Mouse (Mus musculus) kidney, postnatal 4 days (tissue): ENCODE measurements at regions not wholly inside any gene's neighbourhood (a gene's known extent, or its start where the extent isn't known, plus 50 kb on each side); places are given as distances from the start of the nearest gene placed in this dataset.

Experiments
- DNase-seq, 2 experiments: peaks; one replicate each; pipeline ENCODE4 v3.0.0; 2021; ENCODE audit warnings: mixed read lengths in 2 of 2

- no peak for DNase-seq
Observed at GRCm38 (mm10) chr3:128787686-128788085, 412.0 kb upstream of the Pitx2 start.

GRCm38 (mm10) chr3:128795931-128796330, 403.7 kb upstream of the Pitx2 start:
- no peak for DNase-seq

DNA sequence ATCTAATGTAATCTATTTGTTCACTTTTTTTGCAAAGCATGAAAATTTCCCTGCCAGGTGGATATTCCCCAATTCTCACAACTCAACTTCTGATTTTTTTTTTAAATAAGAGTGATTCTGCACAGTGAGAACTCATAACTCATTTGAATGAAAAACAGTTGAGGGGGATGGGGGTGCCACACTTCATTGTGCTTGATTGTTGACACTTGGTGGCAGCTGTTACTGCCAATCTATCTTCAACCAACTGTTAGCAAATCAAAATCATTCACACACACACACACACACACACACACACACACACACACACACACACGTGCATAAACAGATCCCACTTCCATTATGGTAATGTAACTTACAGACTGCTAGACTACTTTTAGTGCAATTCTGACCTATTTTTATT, 401.8 kb upstream of the Pitx2 start:
- no peak for DNase-seq

DNA sequence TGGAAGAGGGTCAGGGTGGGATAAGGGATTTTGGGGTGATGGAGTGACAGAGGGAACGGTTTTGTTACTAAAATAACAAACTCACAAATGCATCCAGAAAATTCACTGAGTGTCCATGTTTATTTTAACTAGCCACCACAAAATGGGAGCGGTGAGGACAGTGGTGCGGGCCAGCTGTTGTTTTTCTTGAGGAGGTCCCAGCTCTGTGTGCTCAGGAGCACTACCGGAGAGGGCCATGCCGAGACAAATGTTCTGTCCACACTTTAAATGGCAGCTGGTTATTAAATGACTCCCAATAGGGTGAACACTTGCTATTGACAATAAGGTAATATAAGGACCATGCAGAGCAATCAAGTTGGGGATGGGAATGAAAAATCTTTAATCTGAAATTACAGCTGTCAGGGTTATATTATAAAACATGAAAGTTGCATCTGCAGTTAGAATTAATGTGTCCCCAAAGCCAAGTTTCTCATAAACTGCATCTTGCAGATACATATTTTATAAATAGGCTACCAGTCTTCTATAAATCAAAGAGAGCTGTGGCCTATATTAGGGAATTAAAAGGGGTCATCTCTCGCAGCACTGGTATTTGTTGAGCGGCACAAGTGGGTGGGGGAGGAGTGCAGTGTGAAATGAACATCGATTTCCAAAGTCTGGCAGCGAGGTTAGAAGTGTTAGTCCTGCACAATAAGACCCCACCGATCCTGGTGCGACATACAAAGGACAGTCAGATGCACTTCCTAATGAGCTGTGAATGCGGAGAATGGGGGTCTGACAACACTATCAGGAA, 370.1 kb upstream of the Pitx2 start:
- DNase-seq: peak; percentile 1 to 2

DNA sequence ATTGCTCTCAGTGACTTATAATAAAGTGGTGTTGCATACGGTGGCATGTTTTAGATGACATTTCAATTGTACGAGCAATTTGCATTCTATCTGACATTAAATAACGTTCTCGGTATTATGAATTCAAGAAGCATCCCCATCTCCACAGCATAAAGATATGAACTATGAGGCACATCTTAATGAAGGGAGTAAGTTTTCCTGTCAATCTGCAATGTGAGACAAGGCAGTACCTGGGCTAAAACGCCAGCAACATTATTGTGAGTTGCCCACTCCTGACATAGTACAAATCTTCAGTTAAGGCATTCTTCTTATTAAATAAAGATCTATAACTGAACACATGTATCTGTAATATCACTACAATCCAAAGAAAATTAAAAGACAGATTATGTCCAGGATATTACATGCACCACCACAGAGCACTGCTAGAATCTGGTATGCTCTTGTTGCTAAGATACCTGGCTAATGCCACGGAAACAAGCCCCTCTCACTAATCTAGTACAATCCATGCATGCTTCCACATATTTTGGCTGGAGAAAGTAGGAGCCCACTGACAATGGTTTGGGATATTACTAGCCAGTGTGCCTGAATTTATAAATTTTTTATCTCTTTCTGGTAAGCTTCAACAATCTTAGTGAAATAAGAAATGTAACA, 349.2 kb upstream of the Pitx2 start:
- DNase-seq: no peak

DNA sequence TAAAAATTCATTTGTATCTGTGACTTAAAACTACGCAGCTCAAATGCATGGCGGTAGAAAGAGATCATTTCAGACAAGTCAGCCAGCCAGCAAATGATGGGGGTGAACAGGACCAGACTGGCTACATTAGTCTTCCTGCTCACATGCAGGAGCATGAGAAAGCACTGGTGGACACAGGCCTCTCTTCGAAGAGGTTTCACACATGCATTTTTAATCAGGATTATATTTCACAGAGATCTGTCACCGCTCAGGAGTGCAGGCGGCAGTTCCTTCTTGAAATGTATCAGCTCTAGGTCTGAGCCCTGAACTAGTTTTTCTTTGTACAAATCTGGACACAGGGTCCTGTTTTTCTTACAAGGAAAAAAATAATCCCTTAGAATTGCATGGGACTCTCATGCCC, 343.2 kb upstream of the Pitx2 start:
- DNase-seq: no peak

GRCm38 (mm10) chr3:128881685-128882444, 317.8 kb upstream of the Pitx2 start:
- peak in 1 of 2 experiments; percentile 3 for DNase-seq

- no peak for DNase-seq
Observed at GRCm38 (mm10) chr3:128883636-128884195, 316.0 kb upstream of the Pitx2 start.

- DNase-seq: no peak
Observed at GRCm38 (mm10) chr3:128886678-128887077, 313.0 kb upstream of the Pitx2 start.

DNA sequence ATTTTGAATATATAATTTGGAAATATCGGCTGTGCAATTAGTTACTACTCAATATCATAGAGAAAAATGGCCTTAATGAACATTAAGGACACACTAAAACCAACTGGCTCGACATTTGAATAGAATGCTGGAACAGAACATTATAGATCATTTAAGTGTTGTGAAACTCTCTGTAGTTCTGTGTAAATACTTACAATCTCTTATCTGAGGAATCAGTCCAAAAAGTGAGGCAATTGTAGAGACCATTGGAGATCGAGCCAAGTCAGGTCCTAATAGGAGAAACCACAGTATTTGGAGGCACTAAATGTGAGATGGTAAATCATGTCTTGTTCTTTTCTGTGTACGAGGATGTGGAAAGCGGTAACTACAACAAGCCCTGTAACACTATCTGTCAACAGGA, 308.6 kb upstream of the Pitx2 start:
- DNase-seq: no peak

DNA sequence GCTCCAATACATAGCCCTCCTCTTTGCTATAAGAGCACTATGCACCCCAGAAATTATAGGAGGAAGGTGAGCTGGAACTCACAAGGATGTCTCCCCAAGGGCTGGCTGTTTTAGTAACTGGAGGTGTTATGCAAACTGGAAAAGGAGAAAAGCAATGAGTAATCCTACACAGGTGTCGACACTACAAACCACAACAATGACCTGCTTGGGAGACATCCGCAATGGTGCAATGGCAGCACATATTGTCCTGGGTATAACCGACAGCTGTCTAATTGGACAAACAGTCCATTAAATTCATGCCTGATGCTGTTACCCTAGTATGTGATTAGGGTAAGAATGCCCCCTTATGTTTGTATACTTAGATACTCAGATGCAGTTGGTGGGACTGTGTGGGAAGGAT, 303.1 kb upstream of the Pitx2 start:
- DNase-seq: no peak

DNA sequence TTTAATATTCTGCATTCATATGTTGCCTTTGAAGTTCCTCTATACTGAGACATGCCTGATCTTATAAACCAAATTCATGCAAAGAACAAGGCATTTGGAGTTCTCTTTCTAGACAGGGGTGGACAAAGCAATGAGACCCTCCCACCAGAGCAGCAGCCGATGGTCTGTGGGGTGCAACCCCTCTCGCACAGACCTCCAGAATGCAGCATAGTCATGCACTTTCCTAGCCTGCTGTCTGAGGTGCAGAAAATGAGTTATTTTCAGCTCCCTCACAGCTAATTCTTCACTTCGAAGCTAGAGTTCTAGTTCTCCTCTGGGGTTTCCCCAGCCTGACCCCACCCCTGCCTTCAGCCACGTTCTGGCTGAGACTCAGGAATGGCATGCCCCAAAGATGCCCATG, 288.6 kb upstream of the Pitx2 start:
- DNase-seq: peak in 1 of 2 experiments; percentile 9

GRCm38 (mm10) chr3:128921428-128921827, 278.2 kb upstream of the Pitx2 start:
- DNase-seq: no peak

- no peak for DNase-seq
Observed at GRCm38 (mm10) chr3:128922150-128922549, 277.5 kb upstream of the Pitx2 start.

- no peak for DNase-seq
Observed at GRCm38 (mm10) chr3:128938536-128938935, 261.1 kb upstream of the Pitx2 start.

- DNase-seq: no peak
Observed at GRCm38 (mm10) chr3:128941156-128941555, 258.5 kb upstream of the Pitx2 start.

- no peak for DNase-seq
Observed at GRCm38 (mm10) chr3:128944631-128945030, 255.0 kb upstream of the Pitx2 start.

DNA sequence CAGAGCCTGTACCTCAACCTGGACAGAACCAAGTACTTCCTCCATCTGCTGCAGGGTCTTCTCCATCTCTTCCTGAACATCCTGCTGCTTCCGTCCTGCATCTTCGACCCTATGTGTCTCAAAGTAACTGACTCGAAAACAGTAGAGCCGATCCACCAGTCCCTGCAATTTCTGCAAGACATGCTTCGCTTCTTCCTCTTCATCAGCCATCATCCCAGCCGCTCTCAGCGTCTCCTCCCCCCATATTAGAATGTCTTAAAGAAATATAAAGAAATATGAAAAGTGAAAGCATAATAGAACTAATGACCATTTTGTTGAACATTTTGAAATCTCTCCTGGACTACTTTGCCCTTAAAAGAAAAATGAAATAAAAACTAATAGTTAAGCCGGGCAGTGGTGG, 244.8 kb upstream of the Pitx2 start:
- no peak for DNase-seq

DNA sequence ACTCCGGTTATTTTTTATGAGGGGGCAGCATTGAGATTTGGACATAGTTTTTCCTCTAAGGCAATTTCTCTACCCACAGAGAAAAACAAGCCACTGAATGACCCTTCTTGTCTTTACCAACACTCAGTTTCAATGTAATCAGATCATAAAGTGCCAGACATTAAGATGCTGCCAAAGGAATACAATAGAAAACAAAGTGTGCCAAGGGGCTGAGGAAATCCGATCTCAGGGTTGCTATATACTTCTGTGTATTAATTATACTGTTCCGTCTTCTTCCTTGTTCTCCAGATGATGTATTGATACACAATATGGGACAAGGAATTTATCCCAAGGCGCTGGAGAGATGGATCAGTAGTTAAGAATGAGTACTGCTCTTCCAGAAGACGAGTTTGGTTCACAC, 222.9 kb upstream of the Pitx2 start:
- no peak for DNase-seq

DNA sequence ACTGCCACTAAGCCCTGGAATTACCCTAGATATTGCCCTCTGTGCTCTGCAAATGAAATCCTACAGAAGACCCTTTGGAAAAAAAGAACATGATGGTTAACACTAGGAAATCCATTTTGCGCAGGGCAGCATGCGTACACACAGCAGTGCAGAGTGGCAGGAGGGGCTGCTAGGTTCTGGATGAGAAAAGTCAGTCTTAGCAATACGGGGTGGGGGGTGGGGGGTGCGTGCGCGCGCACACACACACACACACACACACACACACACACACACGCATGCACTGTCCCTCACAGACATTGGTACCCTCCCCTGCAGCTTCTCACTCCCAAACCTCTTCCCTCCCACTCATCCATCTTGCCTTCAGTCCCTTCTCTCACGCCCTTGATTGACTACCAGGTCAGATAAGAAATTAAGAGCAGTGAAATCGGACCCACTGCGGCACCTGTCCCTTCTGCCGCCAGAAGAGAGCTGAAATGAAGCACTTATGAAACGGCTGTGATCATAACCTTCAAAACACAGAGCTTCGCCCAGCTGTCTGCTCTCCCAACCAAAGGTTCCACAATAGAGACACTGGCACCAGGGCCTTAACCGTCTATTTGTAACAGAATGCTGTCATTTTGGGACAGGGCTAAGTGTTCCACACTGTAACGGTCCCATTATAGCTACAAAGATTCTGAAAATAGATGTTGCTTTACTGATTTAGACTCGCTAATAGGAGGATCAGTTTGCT, 209.3 kb upstream of the Pitx2 start:
- peak in 1 of 2 experiments; percentile 1 for DNase-seq

DNA sequence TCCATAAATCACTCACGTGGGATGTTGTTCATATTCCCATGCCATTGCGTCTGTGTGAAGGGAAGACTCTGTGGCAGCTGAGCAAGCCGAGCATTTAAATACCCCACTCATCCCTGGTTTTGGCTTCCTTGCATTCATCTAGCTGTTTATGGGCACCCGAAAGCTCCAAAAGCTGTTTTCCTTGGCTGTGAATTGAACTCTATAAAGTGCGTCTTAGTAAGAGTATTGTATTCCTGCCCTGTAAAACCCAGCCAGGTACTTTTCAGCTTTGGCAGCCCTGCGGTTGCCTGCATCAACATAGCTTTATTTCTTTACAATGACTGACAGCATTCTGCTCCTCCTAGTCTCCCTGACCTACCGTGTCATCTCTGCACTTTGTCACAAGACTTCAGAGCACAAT, 196.8 kb upstream of the Pitx2 start:
- no peak for DNase-seq

DNA sequence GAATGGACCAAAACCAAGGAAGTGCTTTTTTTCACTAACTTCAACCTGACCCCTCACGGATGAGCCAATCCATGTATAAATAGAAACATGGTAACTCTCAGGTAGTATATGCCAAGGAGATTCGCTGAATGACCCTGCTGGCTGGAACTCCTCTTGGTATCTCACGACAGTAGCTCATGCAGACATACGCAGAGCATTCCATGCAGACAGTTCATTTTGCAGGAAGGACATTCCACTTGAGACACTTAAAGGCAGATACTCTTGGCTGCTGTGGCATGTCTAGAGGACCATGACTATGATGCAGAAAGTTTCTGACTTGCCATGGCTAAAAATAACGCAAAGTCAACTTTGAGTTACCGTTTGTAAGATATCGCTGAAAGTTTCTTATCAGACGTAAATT, 195.6 kb upstream of the Pitx2 start:
- no peak for DNase-seq

- no peak for DNase-seq
Observed at GRCm38 (mm10) chr3:129038877-129039276, 160.8 kb upstream of the Pitx2 start.
